Comparison of ENCODE assay signal across 16 mouse cellular contexts in genomic region chr1:34251137-34251536, GRCm38 (mm10).
DNase-seq lines count a peak whose midpoint lies in the region; ATAC-seq and TF ChIP-seq lines count a peak whose summit lies in the region.
"Had no signal": no experiment of that assay in that cellular context is flagged by ENCODE, and none has a peak within 500 bp of the region (broad histone marks: within the 10 kb centered on the region; RNA-seq: fewer than 3 reads in every experiment).

No protein-coding gene starts in this region.

- intact Hi-C loops in heart, postnatal 14 days (cut with DNase I) = no loop called here

- TF ChIP-seq RAD21 in CH12.LX (IDR thresholded peaks at IDR 0.05; ENCODE audit: low read depth, low read length) = no peak

- H3K27ac ChIP-seq in heart, embryonic 14.5 days (replicated peaks in 1 of 2; ENCODE audit: control insufficient read depth in 1 of 2, insufficient read depth in 1 of 2, low read depth in 2 of 2, low read length in 2 of 2) = no peak overlapping the region
- no peak overlapping the region for H3K27ac ChIP-seq in CH12.LX (ENCODE audit: insufficient read depth, low read depth)
- no peak overlapping the region for H3K27ac ChIP-seq in midbrain, embryonic 15.5 days
- H3K27ac ChIP-seq in layer of hippocampus, adult 2 months = no peak overlapping the region
- H3K27ac ChIP-seq: embryonic facial prominence, embryonic 10.5 days had no signal

- no peak for DNase-seq in heart, postnatal 14 days
- peak; percentile 29 for DNase-seq in CH12.LX (ENCODE audit: extremely low read depth)
- DNase-seq in adrenal gland, postnatal 25 days = peak; percentile 35
- no peak for DNase-seq in left cerebral cortex, adult 18-20 months (ENCODE audit: low spot score in 2 of 2)
- no peak for DNase-seq in layer of hippocampus, adult 2 months (ENCODE audit: low spot score in 2 of 2)
- DNase-seq: cerebellum, adult 9-11 months; gastrocnemius, postnatal 14 days; heart, postnatal 36 days; layer of hippocampus, adult 9-11 months; lung, embryonic 14.5 days had no signal

- no peaks in the 10 kb centered on the region for H3K79me2 ChIP-seq in CH12.LX (replicated peaks; ENCODE audit: control insufficient read depth, extremely low read depth, insufficient read depth, poor library complexity, severe bottlenecking)

- no peaks in the 10 kb centered on the region; a peak in 1 of 4 replicates for H3K4me1 ChIP-seq in heart, embryonic 14.5 days (ENCODE audit: control insufficient read depth in 2 of 2, insufficient read depth in 2 of 2, low read length in 2 of 2)
- H3K4me1 ChIP-seq in CH12.LX (ENCODE audit: control insufficient read depth in 1 of 2, insufficient read depth in 2 of 2) = peaks cover 0 to 13% of the 10 kb centered on the region in 2 experiments; a peak in 2 of 4 replicates
- no peaks in the 10 kb centered on the region for H3K4me1 ChIP-seq in midbrain, embryonic 15.5 days
- H3K4me1 ChIP-seq: embryonic facial prominence, embryonic 10.5 days had no signal

- peak overlapping the region; percentile 29; the same call in 1 of the 2 replicates for H3K4me2 ChIP-seq in heart, embryonic 14.5 days (ENCODE audit: low read length)
- no peak overlapping the region for H3K4me2 ChIP-seq in CH12.LX (ENCODE audit: insufficient read depth, low read depth, poor library complexity, severe bottlenecking)
- H3K4me2 ChIP-seq in midbrain, embryonic 15.5 days = no peak overlapping the region
- H3K4me2 ChIP-seq: lung, embryonic 14.5 days had no signal

- WGBS in heart, embryonic 14.5 days = 45% methylated on average over 13 of the region's 13 CpGs
- 95% methylated on average over 13 of the region's 13 CpGs for WGBS in midbrain, embryonic 15.5 days

- no peak overlapping the region for H3K9ac ChIP-seq in heart, embryonic 14.5 days (ENCODE audit: low read length)
- no peak overlapping the region for H3K9ac ChIP-seq in CH12.LX (ENCODE audit: insufficient read depth, low read depth)
- no peak overlapping the region for H3K9ac ChIP-seq in midbrain, embryonic 15.5 days
- H3K9ac ChIP-seq: lung, embryonic 14.5 days had no signal

- TF ChIP-seq EP300 in CH12.LX (IDR thresholded peaks at IDR 0.05; ENCODE audit: low read length) = no peak

- H3K27me3 ChIP-seq in heart, embryonic 14.5 days (ENCODE audit: control insufficient read depth, insufficient read depth, low read length) = no peaks in the 10 kb centered on the region
- no peaks in the 10 kb centered on the region for H3K27me3 ChIP-seq in CH12.LX (replicated peaks)
- no peaks in the 10 kb centered on the region for H3K27me3 ChIP-seq in midbrain, embryonic 15.5 days (replicated peaks)

- ATAC-seq in heart, embryonic 14.5 days (ENCODE audit: insufficient number of reproducible peaks, insufficient read depth, low FRiP score, low read depth) = no peak
- ATAC-seq in megakaryocyte progenitor cell, adult 5-6 weeks (replicated peaks; ENCODE audit: poor library complexity) = 0 out of 2 replicates have a peak, but pooled peaks have one; percentile 34
- ATAC-seq in midbrain, embryonic 15.5 days (replicated peaks) = no peak
- ATAC-seq: inflammation-experienced regulatory T-cells, adult 6 months had no signal

- H3K4me3 ChIP-seq in heart, embryonic 14.5 days (ENCODE audit: control insufficient read depth in 1 of 2, insufficient read depth in 1 of 2, low read depth in 1 of 2, low read length in 2 of 2) = no peak overlapping the region
- no peak overlapping the region for H3K4me3 ChIP-seq in CH12.LX (replicated peaks in 1 of 3; ENCODE audit: low read depth in 2 of 3, low read length in 2 of 3, poor library complexity in 1 of 3)
- no peak overlapping the region for H3K4me3 ChIP-seq in midbrain, embryonic 15.5 days
- H3K4me3 ChIP-seq in layer of hippocampus, adult 2 months = no peak overlapping the region
- H3K4me3 ChIP-seq: embryonic facial prominence, embryonic 10.5 days; erythroblast, embryonic 14.5 days had no signal

- dilution Hi-C loops in CH12.LX (cut with MboI; ENCODE audit: extremely low pct_ligation_motif_present, extremely low pct_unique_long_range_greater_than_20kb, low sequenced_read_pairs) = no loop called here

- no peak for TF ChIP-seq POLR2A in CH12.LX (IDR thresholded peaks at IDR 0.05; ENCODE audit: low read depth, low read length)

- in situ Hi-C loops in CH12.LX (cut with MboI; ENCODE audit: low pct_ligation_motif_present, low pct_unique_long_range_greater_than_20kb, low sequenced_read_pairs) = no loop called here

- no peak for TF ChIP-seq CTCF in CH12.LX (conservative IDR thresholded peaks at IDR 0.05 in 1 of 2, IDR thresholded peaks at IDR 0.05 in 1 of 2; ENCODE audit: low read depth in 2 of 2, low read length in 2 of 2)
- no peak for TF ChIP-seq CTCF in layer of hippocampus, adult 2 months (conservative IDR thresholded peaks at IDR 0.05)

- peaks cover 92% of the 10 kb centered on the region for H3K36me3 ChIP-seq in heart, embryonic 14.5 days (ENCODE audit: control insufficient read depth, insufficient read depth, low read length)
- peaks cover 19 to 79% of the 10 kb centered on the region in 2 experiments for H3K36me3 ChIP-seq in CH12.LX (replicated peaks in 1 of 2; ENCODE audit: control insufficient read depth in 1 of 2, insufficient read depth in 1 of 2, low read length in 1 of 2)
- peaks cover 31% of the 10 kb centered on the region for H3K36me3 ChIP-seq in midbrain, embryonic 15.5 days (replicated peaks)

- H3K9me3 ChIP-seq in heart, embryonic 14.5 days (ENCODE audit: control insufficient read depth, low read length) = no peaks in the 10 kb centered on the region
- H3K9me3 ChIP-seq in CH12.LX (replicated peaks; ENCODE audit: low read length) = no peaks in the 10 kb centered on the region
- H3K9me3 ChIP-seq in midbrain, embryonic 15.5 days = no peaks in the 10 kb centered on the region
- H3K9me3 ChIP-seq: embryonic facial prominence, embryonic 10.5 days had no signal

TF ChIP-seq in CH12.LX, 34 proteins besides CTCF, POLR2A, EP300 and RAD21:
- peak; percentile 66; the same call in 1 of the 2 replicates for TF ChIP-seq MAFK (IDR thresholded peaks at IDR 0.05; ENCODE audit: insufficient replicate concordance, low read length)
- TF ChIP-seq SIN3A (IDR thresholded peaks at IDR 0.05; ENCODE audit: low read length) = no peak

Comparison
In these comparisons a context has a peak if more than half of its experiments do, and no peak if none do; other contexts are left out.
1. DNase-seq: peak in CH12.LX (single experiment) and adrenal gland, postnatal 25 days (single experiment); none in heart, postnatal 14 days (0 of 2), left cerebral cortex, adult 18-20 months (0 of 2) and layer of hippocampus, adult 2 months (0 of 2).